Mouse (Mus musculus): Measurements from ENCODE around the gene Hbq1b. TPM values are rescaled to one million over a fixed set of nuclear protein-coding genes. Genes with fewer than 3 reads are reported as not detected.
"Not testable (repeated sequence)": the region's sequence is repeated elsewhere in the genome, so short reads cannot be mapped to it uniquely, and the experiment has no call there.

Hbq1b gene
- polyA plus RNA-seq, 1 experiment from 2014 or later = 13.9 TPM

GRCm38 (mm10) chr11:32276347-32276746 is 10.4 kb upstream of the Hbq1b start, which contains the start of gene Hba-x:
Gene Hba-x (plus strand): TSS chr11:32276400.
- no peaks in the 10 kb centered on the region for H3K9me3 ChIP-seq
- no peaks in the 10 kb centered on the region for H3K4me1 ChIP-seq
- WGBS = 68% methylated on average over 3 of the region's 3 CpGs
- peak; percentile 95 for DNase-seq (ENCODE audit: low spot score)
- no peaks in the 10 kb centered on the region for H3K36me3 ChIP-seq
- H3K27me3 ChIP-seq (ENCODE audit: insufficient read depth, poor library complexity, severe bottlenecking) = peaks cover 61% of the 10 kb centered on the region
- peak within 1 kb of the TSS; percentile 29; the same call in 1 of the 2 replicates for H3K4me3 ChIP-seq
- peak within 1 kb of the TSS; percentile 62; the same call in 1 of the 2 replicates for H3K27ac ChIP-seq

- DNase-seq (ENCODE audit: low spot score) = peak; percentile 92
- H3K27ac ChIP-seq = no peak overlapping the region
- peaks cover 68% of the 10 kb centered on the region for H3K27me3 ChIP-seq (ENCODE audit: insufficient read depth, poor library complexity, severe bottlenecking)
- no peaks in the 10 kb centered on the region for H3K36me3 ChIP-seq
- WGBS = 53% methylated on average over 21 of the region's 21 CpGs
- H3K9me3 ChIP-seq = no peaks in the 10 kb centered on the region
- H3K4me3 ChIP-seq = no peak overlapping the region
- no peaks in the 10 kb centered on the region for H3K4me1 ChIP-seq
Measured at GRCm38 (mm10) chr11:32277736-32278457, 8.9 kb upstream of the Hbq1b start.

DNA sequence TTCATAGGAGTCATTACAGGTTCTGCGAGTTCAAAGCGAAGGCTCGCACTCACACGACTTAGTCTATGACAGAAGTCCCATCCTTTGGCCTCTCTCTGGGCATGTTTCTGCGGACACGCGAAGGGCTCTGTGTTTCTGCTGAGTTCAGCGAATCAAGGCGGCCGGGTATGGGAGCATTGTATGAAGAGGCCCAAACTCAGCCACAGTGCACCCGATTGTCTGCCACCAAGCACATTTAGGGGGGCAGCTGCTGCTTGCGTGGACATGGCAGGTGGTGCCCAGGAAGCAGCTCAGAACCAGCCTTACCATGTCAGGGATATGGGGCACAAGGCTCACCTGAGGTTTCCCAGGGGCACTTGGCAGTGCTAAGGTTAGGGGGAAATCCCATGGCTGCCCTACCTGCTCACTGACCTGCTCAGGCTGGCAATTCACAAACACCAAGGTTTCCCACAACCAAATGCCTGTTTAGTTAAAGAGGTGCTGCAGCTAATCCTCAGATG is 8.3 kb upstream of the Hbq1b start:
- Histone ChIP-seq H3K27ac (no peak overlapping the region), H3K4me3 (no peak overlapping the region), H3K9me3 (no peaks in the 10 kb centered on the region), H3K36me3 (no peaks in the 10 kb centered on the region), H3K4me1 (no peaks in the 10 kb centered on the region), H3K27me3 (ENCODE audit: insufficient read depth, poor library complexity, severe bottlenecking) (peaks cover 68% of the 10 kb centered on the region)
- WGBS = 66% methylated on average over 12 of the region's 12 CpGs
- peak; percentile 91 for DNase-seq (ENCODE audit: low spot score)

- Histone ChIP-seq H3K4me1 (no peaks in the 10 kb centered on the region), H3K9me3 (no peaks in the 10 kb centered on the region), H3K4me3 (no peak overlapping the region), H3K27me3 (ENCODE audit: insufficient read depth, poor library complexity, severe bottlenecking) (peaks cover 64% of the 10 kb centered on the region), H3K36me3 (no peaks in the 10 kb centered on the region), H3K27ac (no peak overlapping the region)
- peak; percentile 63 for DNase-seq (ENCODE audit: low spot score)
- WGBS = 76% methylated on average over 2 of the region's 2 CpGs
Measured at GRCm38 (mm10) chr11:32280646-32281045, 6.1 kb upstream of the Hbq1b start.

- H3K4me3 ChIP-seq = no peak overlapping the region
- peak; percentile 76 for DNase-seq (ENCODE audit: low spot score)
- H3K27ac ChIP-seq = peak overlapping the region; percentile 64
- no peaks in the 10 kb centered on the region for H3K4me1 ChIP-seq
- peaks cover 54% of the 10 kb centered on the region for H3K27me3 ChIP-seq (ENCODE audit: insufficient read depth, poor library complexity, severe bottlenecking)
- H3K9me3 ChIP-seq = no peaks in the 10 kb centered on the region
- H3K36me3 ChIP-seq = no peaks in the 10 kb centered on the region
- 73% methylated on average over 1 of the region's 1 CpGs for WGBS
Measured at GRCm38 (mm10) chr11:32281416-32282144, 5.2 kb upstream of the Hbq1b start.

- DNase-seq (ENCODE audit: low spot score) = peak; percentile 69
- WGBS = 47% methylated on average over 1 of the region's 5 CpGs
- H3K9me3 ChIP-seq, H3K27ac ChIP-seq, H3K36me3 ChIP-seq, H3K4me3 ChIP-seq, H3K4me1 ChIP-seq: not testable (repeated sequence)
- peaks cover 53% of the 10 kb centered on the region for H3K27me3 ChIP-seq (ENCODE audit: insufficient read depth, poor library complexity, severe bottlenecking)
Measured at GRCm38 (mm10) chr11:32283091-32283777, 3.5 kb upstream of the Hbq1b start, which contains the start of gene Hba-a1. Gene Hba-a1 (plus strand): TSS chr11:32283511.

- H3K36me3 ChIP-seq; H3K9me3 ChIP-seq; DNase-seq (ENCODE audit: low spot score); H3K4me1 ChIP-seq; H3K27ac ChIP-seq; H3K4me3 ChIP-seq: not testable (repeated sequence)
- peaks cover 51% of the 10 kb centered on the region for H3K27me3 ChIP-seq (ENCODE audit: insufficient read depth, poor library complexity, severe bottlenecking)
- WGBS = 36% methylated on average over 2 of the region's 2 CpGs
Measured at GRCm38 (mm10) chr11:32284582-32284981, 2.2 kb upstream of the Hbq1b start.

DNA sequence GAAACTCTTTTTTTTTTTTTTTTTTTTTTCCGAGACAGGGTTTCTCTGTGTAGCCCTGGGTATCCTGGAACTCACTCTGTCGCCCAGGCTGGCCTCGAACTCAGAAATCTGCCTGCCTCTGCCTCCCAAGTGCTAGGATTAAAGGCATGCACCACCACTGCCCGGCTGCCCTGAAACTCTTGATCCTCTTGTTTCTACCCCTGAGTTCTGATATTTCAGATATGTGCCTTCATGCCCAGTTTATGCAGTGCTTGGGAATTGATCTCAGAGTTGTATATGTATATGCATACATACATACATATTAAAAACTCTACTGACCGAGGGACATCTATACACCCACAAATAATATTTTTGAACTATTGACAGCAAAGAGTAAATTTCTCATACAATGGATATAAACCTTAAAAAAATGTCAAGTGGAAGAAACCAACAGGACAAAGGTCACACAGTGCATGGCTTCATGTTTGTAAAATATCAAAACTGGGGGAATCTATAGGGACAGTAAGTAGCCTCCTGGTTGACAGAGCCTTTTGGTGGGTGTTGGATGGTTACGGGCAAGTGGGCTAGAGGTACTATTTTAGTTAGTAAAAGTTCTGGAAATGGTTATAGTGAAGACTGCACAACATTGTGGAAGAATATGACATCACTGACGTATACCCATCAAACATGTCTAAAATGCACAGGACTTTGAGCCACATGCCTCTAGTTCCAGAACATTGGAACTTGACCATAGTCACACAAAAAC is 1.6 kb upstream of the Hbq1b start:
- peak; percentile 68 for DNase-seq (ENCODE audit: low spot score)
- WGBS = 65% methylated on average over 7 of the region's 7 CpGs
- Histone ChIP-seq H3K36me3 (no peaks in the 10 kb centered on the region), H3K27me3 (ENCODE audit: insufficient read depth, poor library complexity, severe bottlenecking) (peaks cover 47% of the 10 kb centered on the region), H3K4me1 (no peaks in the 10 kb centered on the region), H3K9me3 (no peaks in the 10 kb centered on the region), H3K27ac (no peak overlapping the region), H3K4me3 (no peak overlapping the region)

GRCm38 (mm10) chr11:32285887-32286286 is 878 bp upstream of the Hbq1b start:
- not testable (repeated sequence) for H3K4me1 ChIP-seq

GRCm38 (mm10) chr11:32287493-32287825 is 694 bp downstream of the Hbq1b start:
- Histone ChIP-seq H3K36me3 (no peaks in the 10 kb centered on the region), H3K27me3 (ENCODE audit: insufficient read depth, poor library complexity, severe bottlenecking) (peaks cover 28% of the 10 kb centered on the region), H3K4me1 (no peaks in the 10 kb centered on the region), H3K4me3 (peak overlapping the region; percentile 22; the same call in 1 of the 2 replicates), H3K27ac (peak overlapping the region; percentile 47; the same call in 1 of the 2 replicates), H3K9me3 (no peaks in the 10 kb centered on the region)
- DNase-seq (ENCODE audit: low spot score) = peak; percentile 76
- WGBS = 53% methylated on average over 9 of the region's 9 CpGs

More at GRCm38 (mm10) chr11:32285887-32286286, 878 bp upstream of the Hbq1b start:
- H3K27me3 ChIP-seq (ENCODE audit: insufficient read depth, poor library complexity, severe bottlenecking) = peaks cover 40% of the 10 kb centered on the region
- not testable (repeated sequence) for H3K9me3 ChIP-seq; H3K4me3 ChIP-seq; H3K36me3 ChIP-seq; DNase-seq (ENCODE audit: low spot score); H3K27ac ChIP-seq

DNA sequence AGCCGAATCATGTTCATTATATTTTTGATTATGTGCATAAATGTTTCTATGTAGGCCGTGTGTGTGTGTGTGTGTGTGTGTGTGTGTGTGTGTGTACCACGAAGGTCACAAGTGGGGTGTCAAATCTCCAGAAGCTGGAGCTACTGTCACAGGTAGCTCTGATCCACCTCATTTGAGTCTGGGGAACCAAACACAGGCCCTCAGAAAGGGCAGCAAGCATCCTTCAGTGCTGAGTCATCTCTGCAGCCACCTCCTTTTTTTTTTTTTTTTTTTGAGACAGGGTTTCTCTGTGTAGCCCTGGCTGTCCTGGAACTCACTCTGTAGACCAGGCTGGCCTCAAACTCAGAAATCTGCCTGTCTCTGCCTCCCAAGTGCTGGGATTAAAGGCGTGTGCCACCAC is 6.1 kb downstream of the Hbq1b start:
- DNase-seq (ENCODE audit: low spot score) = peak; percentile 74
- WGBS = 85% methylated on average over 4 of the region's 4 CpGs
- H3K36me3 ChIP-seq, H3K9me3 ChIP-seq, H3K4me1 ChIP-seq, H3K4me3 ChIP-seq: not testable (repeated sequence)
- H3K27me3 ChIP-seq (ENCODE audit: insufficient read depth, poor library complexity, severe bottlenecking) = peaks cover 19% of the 10 kb centered on the region; the same call in 1 of the 2 replicates
- H3K27ac ChIP-seq = 0 out of 2 replicates have a peak overlapping the region, but pooled peaks have one; percentile 52

DNA sequence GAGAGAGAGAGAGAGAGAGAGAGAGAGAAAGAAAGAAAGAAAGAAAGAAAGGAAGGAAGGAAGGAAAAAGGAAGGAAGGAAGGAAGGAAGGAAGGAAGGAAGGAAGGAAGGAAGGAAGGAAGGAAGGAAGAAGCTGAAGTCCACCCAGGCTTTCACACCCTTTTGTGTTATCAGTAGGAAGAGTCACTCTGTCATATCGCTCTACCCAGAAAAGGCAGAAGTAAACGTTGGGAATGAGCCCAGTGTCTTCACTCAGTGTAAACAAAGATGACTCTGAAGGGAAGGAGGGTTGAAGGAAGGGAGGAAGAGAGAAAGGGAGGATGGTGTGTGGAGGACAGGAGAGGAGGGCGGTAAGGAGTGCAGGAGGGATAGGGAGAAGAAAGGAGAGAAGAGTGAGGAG is 6.7 kb downstream of the Hbq1b start:
- not testable (repeated sequence) for H3K36me3 ChIP-seq
- H3K27ac ChIP-seq = peak overlapping the region; percentile 42; the same call in 1 of the 2 replicates
- WGBS = 56% methylated on average over 3 of the region's 3 CpGs

More for the DNA sequence above, 6.7 kb downstream of the Hbq1b start:
- not testable (repeated sequence) for H3K4me1 ChIP-seq; DNase-seq (ENCODE audit: low spot score); H3K4me3 ChIP-seq; H3K9me3 ChIP-seq
- peaks cover 14% of the 10 kb centered on the region; the same call in 1 of the 2 replicates for H3K27me3 ChIP-seq (ENCODE audit: insufficient read depth, poor library complexity, severe bottlenecking)

Measured in heart, embryonic 10.5 days (tissue).